Mouse (Mus musculus): Measurements from ENCODE around the gene Fndc1.

- TF ChIP-seq CTCF (IDR thresholded peaks at IDR 0.05; ENCODE audit: control insufficient read depth, insufficient read depth, low read length) (no peak), POLR2A (IDR thresholded peaks at IDR 0.05; ENCODE audit: borderline replicate concordance, control insufficient read depth, low read depth, low read length) (no peak)
Observed at GRCm38 (mm10) chr17:7825416-7825815, 1.7 kb downstream of the Fndc1 start.
